Mouse (Mus musculus) ES-E14 (cell line): ENCODE measurements around the gene Il15ra. TPM values are rescaled to one million over a fixed set of nuclear protein-coding genes. Genes with fewer than 3 reads are reported as not detected.
A peak's percentile ranks its signal among the peaks of the same experiment; 100 is the strongest.

Experiments used
- DNase-seq: peaks from one replicate; pipeline ENCODE4 v3.0.0-alpha.2; 2013; ENCODE audit warnings: low read depth, low spot score
- H3K27ac ChIP-seq: 2 replicates; pipeline ENCODE4 v1.5.1; 2012; ENCODE audit warnings: low read depth, mild to moderate bottlenecking, low read length, moderate library complexity, mixed read lengths; ENCODE audit not compliant: poor library complexity, insufficient read depth, severe bottlenecking
- H3K36me3 ChIP-seq: 2 replicates; pipeline ENCODE4 v1.6.1; 2012; ENCODE audit warnings: mild to moderate bottlenecking, low read length, moderate library complexity, mixed read lengths; ENCODE audit not compliant: control insufficient read depth, poor library complexity, insufficient read depth, severe bottlenecking
- H3K4me1 ChIP-seq, 2 experiments: fragments of 150-350 bp in 1 of 2; sonication (generic) in 1 of 2; 2 replicates each; pipeline ENCODE4 v1.6.1; 2012; ENCODE audit warnings: low read length in 2 of 2, mild to moderate bottlenecking in 1 of 2, mixed read lengths in 1 of 2; ENCODE audit not compliant: control insufficient read depth in 2 of 2, insufficient read depth in 2 of 2, poor library complexity in 1 of 2
- H3K4me3 ChIP-seq, 2 experiments: fragments of 150-350 bp in 1 of 2; sonication (generic) in 1 of 2; 2 replicates each; pipeline ENCODE4 v1.5.1; 2012; ENCODE audit warnings: low read length in 2 of 2, low read depth in 1 of 2, mild to moderate bottlenecking in 1 of 2, mixed read lengths in 1 of 2; ENCODE audit not compliant: insufficient read depth in 1 of 2, poor library complexity in 1 of 2, severe bottlenecking in 1 of 2
- H3K9ac ChIP-seq: 2 replicates; pipeline ENCODE4 v1.6.1; 2012; ENCODE audit warnings: low read depth, mild to moderate bottlenecking, low read length, mixed read lengths; ENCODE audit not compliant: poor library complexity, insufficient read depth, severe bottlenecking
- H3K9me3 ChIP-seq: fragments of 150-350 bp; sonication (generic); 2 replicates; pipeline ENCODE4 v1.6.1; 2012; ENCODE audit warnings: low read depth, mild to moderate bottlenecking, low read length; ENCODE audit not compliant: control insufficient read depth, insufficient read depth
- CHD2 ChIP-seq: IDR thresholded peaks from 2 replicates; pipeline ENCODE4 v1.6.1; 2014; ENCODE audit warnings: mild to moderate bottlenecking, low read depth, low read length, inconsistent platforms
- HCFC1 ChIP-seq: IDR thresholded peaks from 2 replicates; pipeline ENCODE4 v1.6.1; 2012; ENCODE audit warnings: low read length, inconsistent platforms, borderline replicate concordance; ENCODE audit not compliant: insufficient read depth
- MAFK ChIP-seq: IDR thresholded peaks from 2 replicates; pipeline ENCODE4 v1.6.1; 2014; ENCODE audit warnings: mild to moderate bottlenecking, low read depth, low read length, inconsistent platforms; ENCODE audit not compliant: insufficient read depth
- ZC3H11A ChIP-seq: IDR thresholded peaks from 2 replicates; pipeline ENCODE4 v1.6.1; 2012; ENCODE audit warnings: low read depth, mild to moderate bottlenecking, inconsistent platforms, low read length, borderline replicate concordance
- ZNF384 ChIP-seq: IDR thresholded peaks from 2 replicates; pipeline ENCODE4 v1.6.1; 2012; ENCODE audit warnings: low read depth, low read length, inconsistent platforms
- in situ Hi-C, 2 experiments: fragments of 600-800 bp; cut with MboI; formaldehyde crosslinking; loops; one replicate each; pipeline ENCODE4 v1.15.1; 2025; ENCODE audit warnings: low sequenced_read_pairs in 2 of 2, inconsistent platforms in 1 of 2; ENCODE audit not compliant: unreplicated experiment in 2 of 2
- total RNA-seq: library from RNA; depleted of rRNA; stranded (reverse); fragments of 300-350 nt; gene quantifications from 2 replicates; pipeline ENCODE4 v1.2.3, GENCODE M21; 2012

The Il15ra gene
- total RNA-seq, 1 experiment, result 2.4 TPM

DNA sequence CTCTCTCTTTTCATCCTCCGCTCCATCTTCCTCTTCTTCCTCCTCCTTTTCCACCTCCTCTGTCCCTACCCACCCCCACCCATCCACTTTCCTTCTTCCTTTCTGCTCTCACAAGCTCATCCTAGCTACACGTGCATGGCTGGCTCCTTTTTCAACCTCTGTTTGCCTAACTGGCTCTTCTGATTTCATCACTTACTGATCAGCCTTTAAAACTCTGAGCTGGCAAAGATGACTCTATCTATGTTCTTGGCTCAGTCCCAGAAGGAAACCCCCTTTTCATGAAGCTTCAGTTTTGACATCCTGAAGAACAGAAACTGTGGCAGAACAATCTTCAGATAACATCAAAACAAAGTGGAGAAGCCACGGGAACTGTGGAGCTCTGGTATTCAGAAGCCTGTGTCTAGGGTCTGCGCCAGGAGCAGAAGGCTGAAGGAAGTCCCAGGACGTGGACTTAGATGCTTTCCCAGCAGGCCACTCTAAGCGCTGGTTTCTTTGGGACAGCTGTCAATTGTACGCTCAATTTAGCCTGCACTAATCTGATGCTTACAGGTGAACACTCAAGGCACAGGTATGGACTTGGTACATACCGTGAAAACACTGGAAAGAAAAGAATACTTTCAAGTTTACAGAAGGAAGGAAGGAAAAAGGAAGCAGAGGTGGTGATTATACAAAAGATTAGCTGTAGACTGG, 14.7 kb upstream of the Il15ra start:
- no peak overlapping the region for H3K27ac ChIP-seq
- H3K4me3 ChIP-seq, result no peak overlapping the region
- in situ Hi-C loops, result no loop called here
- no peak for DNase-seq
- no peak overlapping the region for H3K9ac ChIP-seq
- H3K9me3 ChIP-seq, result no peaks in the 10 kb centered on the region
- TF ChIP-seq HCFC1 (no peak), ZC3H11A (no peak), ZNF384 (no peak), CHD2 (no peak), MAFK (no peak)
- H3K4me1 ChIP-seq, result no peaks in the 10 kb centered on the region
- no peaks in the 10 kb centered on the region for H3K36me3 ChIP-seq

DNA sequence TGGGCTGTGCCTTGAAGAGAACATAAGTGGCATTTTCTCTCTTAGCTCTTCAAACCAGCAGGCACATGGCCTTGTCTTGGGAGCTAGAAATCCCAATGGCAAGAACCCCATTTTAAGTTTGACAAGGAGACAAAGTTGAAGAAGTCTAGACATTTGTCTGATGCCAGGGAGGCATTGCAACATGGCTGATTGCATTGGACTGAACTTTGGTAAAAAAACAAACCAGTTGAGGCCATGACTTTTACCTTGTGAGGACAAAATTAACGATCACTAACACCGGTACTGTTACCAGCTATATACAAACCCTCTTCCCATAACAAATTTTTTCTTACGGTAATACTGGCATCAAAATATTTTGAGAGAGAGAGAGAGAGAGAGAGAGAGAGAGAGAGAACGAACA, 11.7 kb upstream of the Il15ra start:
- no peak overlapping the region for H3K27ac ChIP-seq
- in situ Hi-C loops, result no loop called here
- H3K4me1 ChIP-seq, result no peaks in the 10 kb centered on the region
- no peak for DNase-seq
- no peak overlapping the region for H3K9ac ChIP-seq
- H3K9me3 ChIP-seq, result no peaks in the 10 kb centered on the region
- H3K4me3 ChIP-seq, result no peak overlapping the region
- H3K36me3 ChIP-seq, result no peaks in the 10 kb centered on the region
- TF ChIP-seq ZNF384, result no peak
- no peak for TF ChIP-seq HCFC1
- TF ChIP-seq MAFK, result no peak
- no peak for TF ChIP-seq CHD2
- no peak for TF ChIP-seq ZC3H11A

DNA sequence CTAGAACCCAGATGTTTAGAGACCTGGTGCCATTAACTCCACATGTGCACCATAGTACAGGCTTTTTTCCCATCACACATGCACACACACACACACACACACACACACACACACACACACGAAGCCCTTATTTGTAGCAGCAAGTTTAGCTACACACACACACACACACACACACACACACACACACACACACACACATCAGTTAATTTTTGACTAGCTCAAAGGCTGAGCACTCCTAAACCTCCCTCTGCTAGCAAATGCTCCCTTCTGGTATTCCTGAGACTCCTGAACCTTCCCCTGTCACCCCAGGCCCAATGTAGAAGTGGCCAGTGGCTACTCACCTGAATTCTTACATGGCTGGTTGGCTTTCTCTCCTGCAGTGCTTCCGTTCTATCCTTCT, 11.0 kb upstream of the Il15ra start:
- in situ Hi-C loops, result no loop called here

DNA sequence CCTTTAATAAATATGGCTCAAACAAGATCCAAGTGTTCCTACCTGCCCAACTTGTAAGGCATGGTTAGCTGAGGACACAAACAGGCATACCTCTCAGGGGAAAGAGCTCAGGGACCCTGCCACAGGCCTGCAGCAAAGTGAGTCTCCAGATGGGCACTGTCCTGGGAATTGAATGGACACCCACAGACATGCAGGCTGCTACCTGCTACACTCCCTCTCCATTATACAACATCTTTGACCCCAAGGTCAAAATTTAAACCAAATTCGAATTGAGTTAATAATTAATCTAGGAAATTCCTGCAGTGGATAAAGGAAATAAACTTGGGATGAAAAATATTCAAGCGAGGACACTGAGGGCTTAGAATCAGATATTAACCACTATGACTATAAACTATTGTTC, 9.2 kb upstream of the Il15ra start:
- Histone ChIP-seq H3K36me3 (no peaks in the 10 kb centered on the region), H3K4me3 (no peak overlapping the region), H3K4me1 (no peaks in the 10 kb centered on the region), H3K27ac (no peak overlapping the region), H3K9ac (no peak overlapping the region), H3K9me3 (no peaks in the 10 kb centered on the region)
- no peak for DNase-seq
- in situ Hi-C loops, result no loop called here
- no peak for TF ChIP-seq ZC3H11A
- no peak for TF ChIP-seq HCFC1
- TF ChIP-seq MAFK, result no peak
- no peak for TF ChIP-seq ZNF384
- TF ChIP-seq CHD2, result no peak

More for the DNA sequence above, 11.0 kb upstream of the Il15ra start:
- H3K36me3 ChIP-seq, result no peaks in the 10 kb centered on the region
- TF ChIP-seq CHD2 (no peak), HCFC1 (no peak), ZNF384 (no peak), MAFK (no peak), ZC3H11A (no peak)
- H3K9ac ChIP-seq, result no peak overlapping the region
- DNase-seq, result no peak
- no peak overlapping the region for H3K4me3 ChIP-seq
- H3K4me1 ChIP-seq, result no peaks in the 10 kb centered on the region
- H3K9me3 ChIP-seq, result no peaks in the 10 kb centered on the region
- H3K27ac ChIP-seq, result 0 out of 2 replicates have a peak overlapping the region, but pooled peaks have one; percentile 40

DNA sequence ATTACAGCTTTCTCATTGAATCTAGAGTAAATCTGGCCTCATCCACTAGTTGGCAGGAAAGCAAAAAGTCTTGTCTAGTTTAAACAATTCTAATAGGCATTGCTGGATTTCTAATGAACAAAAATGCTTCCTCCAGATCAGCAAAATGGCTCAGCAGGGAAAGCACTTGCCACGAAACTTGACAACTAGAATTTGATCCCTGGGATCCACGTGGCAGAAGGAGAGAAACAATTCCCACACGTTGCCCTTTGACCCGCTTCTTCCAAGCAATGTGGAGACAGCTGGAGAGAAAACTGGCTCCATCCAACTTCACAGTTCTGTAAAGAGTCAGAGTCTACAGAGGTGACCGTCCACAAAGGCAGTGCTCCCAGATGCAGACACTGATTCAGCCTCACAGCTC, 6.1 kb upstream of the Il15ra start:
- H3K27ac ChIP-seq, result no peak overlapping the region
- H3K36me3 ChIP-seq, result no peaks in the 10 kb centered on the region
- no peak for TF ChIP-seq ZNF384
- TF ChIP-seq HCFC1, result no peak
- TF ChIP-seq MAFK, result no peak
- no peak for TF ChIP-seq ZC3H11A
- TF ChIP-seq CHD2, result no peak
- no peaks in the 10 kb centered on the region for H3K9me3 ChIP-seq
- in situ Hi-C loops, result no loop called here
- no peak overlapping the region for H3K4me3 ChIP-seq
- no peak for DNase-seq
- H3K9ac ChIP-seq, result no peak overlapping the region
- H3K4me1 ChIP-seq, result no peaks in the 10 kb centered on the region
